Mouse (Mus musculus) inflammation-experienced regulatory T-cells, adult 6 months (primary cell): ENCODE measurements around the gene Artn. TPM values are rescaled to one million over a fixed set of nuclear protein-coding genes. Genes with fewer than 3 reads are reported as not detected.

Experiments used
- ATAC-seq: one replicate; pipeline ENCODE4 v1.8.0; 2017
- polyA plus RNA-seq, 3 experiments: library from polyadenylated mRNA; unstranded; fragments of 100-300 nt; shearing (Covaris generic); gene quantifications; one replicate each; pipeline ENCODE4 v1.2.1; 2017

Artn gene
- polyA plus RNA-seq, 3 experiments from 2014 or later, result not detected

DNA sequence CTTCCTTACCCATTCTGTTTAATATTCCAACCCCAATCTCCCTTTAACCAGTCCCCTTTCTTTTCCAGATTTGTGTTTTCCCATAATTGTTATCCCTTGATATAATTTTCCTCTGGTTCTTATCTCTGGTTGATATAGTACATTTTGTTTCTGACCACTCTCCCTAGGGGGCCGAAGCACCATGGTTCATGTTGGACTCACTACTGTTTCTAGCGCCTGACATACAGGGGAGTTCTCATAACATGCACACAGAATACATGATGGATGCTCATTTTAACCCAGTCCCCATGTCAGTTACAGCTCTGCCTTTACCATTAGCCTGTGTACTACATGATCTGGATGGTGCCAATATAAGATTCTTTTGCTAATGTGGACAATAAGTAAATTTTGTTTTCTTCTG is 41.6 kb downstream of the Artn start:
- ATAC-seq, result no peak

DNA sequence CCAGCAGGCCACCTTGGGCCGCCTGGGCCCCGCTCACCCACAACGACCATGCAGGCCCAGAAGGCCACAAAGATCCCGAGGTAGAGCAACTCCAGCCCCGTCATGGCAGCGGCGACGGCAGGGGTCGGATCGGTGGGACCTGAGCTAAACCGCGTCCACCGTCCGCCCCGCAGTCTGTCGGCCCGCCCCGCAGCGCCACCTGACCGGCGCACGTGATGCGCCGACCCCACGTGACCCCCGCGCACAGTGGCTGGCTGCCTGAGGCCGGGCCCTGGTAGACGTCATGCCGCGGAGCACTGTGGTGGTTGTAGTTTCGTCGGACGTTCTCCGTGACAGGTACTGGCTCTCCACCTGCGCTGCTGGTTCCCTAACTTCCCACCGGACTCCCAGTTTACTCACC is 42.4 kb downstream of the Artn start, which contains the start of gene Atp6v0b:
Gene Atp6v0b, minus strand, starts transcription at position 201 of the 400 bp plus-strand sequence.
- ATAC-seq, result peak; percentile 88

DNA sequence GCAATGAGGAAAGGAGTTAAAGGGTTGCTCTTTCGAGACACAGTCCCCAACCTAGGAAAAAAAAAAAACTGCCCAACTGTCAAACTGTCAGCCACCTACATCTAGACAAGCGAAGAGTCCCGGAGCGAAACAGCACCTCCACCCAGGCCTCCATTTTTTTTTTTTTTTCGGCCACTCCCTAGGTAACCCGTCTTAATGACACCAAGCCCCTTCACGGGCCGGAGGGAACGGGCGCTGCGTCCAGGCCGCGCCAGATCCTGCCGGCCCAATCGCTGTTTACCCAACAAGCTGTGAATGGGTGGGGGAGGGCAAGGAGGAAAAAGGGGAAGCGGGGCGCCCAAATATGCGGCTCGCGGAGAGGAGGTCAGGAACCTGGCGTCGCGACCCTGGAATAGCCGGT is 42.9 kb downstream of the Artn start:
- no peak for ATAC-seq

DNA sequence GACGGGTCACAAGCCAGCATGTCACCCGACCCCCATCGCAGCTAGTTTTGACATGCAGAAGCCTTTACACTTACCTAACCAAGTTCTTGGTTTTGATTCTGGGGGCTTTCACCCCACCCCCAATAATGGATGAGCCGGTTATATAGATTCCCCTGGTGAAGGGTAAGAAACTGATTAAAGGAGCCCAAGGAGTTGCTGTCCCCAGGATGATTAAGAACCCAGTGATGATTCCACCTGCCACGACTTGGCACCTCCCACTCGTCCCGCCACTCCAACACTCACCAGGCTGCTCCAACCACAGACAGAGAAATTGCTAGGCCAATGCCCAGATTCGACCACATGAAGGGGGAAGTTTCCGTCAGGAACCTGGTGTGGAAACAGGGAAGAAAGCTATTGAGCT is 43.6 kb downstream of the Artn start:
- ATAC-seq, result no peak

DNA sequence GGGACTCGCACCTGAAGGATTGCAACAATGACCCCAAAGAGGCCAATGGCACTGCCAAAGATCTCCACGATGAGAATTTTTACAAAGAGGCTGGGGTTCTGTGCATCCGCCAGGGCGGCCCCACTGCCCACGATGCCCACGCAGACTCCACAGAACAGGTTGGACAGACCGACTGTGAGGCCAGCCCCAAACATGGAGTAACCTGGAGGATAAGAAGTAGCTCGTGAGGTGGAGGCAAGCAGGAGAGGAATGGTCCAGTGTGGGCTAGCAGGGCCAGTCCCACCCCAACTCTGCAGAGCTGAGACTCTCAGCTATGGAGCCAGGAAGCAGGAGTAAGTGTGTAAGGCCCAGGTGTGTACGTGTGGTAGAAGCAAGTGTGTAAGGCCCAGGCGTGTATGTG is 44.5 kb downstream of the Artn start:
- ATAC-seq, result no peak

DNA sequence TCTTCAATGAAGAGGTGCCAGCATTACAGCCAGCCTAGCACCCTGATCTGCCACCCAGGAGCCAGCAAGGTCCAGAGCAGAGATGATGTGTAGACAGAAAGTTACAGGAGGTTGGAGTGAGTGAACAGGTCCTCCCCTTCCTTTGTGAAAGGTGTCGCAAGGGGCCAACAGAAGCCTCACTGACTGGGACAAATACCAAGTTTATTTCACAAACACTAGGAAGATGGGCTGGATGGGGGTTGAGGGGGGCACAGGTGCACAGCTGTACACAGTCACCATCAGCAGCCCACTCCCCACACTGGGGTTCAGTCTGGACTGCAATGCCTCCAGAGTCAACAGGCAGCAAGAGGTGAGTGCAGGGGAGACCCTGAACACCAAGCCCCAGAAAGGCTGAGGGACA is 45.4 kb downstream of the Artn start:
- no peak for ATAC-seq

DNA sequence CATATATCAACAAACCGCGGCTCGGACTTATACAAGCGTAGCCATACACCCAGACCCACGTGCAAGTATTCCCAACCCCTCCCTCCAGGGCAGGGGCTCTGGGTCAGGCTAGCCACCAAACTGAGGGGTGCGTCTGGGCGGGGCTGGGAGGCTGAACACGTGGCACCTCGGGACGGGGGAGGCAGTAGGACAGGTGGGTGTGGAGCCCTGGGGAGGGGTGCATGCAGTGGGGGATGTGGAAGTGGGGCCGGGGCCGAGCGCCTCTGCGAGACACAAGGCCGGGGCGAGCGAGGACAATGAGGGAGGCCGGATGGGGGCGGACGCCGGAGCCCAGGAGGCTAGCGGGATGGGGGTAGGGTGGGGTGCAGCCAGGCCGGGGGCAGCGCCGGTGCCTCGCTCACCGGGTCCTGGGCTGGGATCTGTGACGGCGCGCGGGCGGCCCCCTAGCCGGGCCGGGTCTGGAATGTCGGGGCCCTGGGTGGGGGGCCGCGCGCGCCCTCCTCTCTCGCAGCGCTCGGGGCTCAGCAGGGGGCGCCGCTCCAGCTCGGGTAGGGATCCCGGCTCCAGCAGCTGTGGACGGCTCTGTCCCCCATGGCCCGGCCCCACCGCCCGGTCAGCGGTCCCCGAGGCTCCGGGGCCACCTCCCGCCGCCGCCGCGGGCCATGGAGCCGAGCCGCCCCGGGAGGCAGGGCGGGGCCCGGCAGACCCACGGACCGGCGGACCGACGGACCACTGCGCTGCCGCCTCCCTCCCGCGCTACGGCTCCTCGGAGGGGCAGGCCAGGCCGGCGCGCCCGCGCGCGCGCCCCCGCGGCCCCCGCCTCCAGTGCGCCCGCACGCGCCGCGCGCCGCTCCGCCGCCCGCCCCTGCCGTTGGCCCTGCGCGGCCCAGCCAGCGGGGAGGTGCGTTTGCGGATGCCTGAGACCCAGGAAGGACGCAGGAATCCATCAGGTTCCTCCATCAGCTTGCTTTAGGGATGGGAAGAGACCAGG is 46.6 kb downstream of the Artn start, which contains the start of gene B4galt2:
Gene B4galt2, minus strand, starts transcription at position 787 of the 991 bp plus-strand sequence.
- no peak for ATAC-seq

DNA sequence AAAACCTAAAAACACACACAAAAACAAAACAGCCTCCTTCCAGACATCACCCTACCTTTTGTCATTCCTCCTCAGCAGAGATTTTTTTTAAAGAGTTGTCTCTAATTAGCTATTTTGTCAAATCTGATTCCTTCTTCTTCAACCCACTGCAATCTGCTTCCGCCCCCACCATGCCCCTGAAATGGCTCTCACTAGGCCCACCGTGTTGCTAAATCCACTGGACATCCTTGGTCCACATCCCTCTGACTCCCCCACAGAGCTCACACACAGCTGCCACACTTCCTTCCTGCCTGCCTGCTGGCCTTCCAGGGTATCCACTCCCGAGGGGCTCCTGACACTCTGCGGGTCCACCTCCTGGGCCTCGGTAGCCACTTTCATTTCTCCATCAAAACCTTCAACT is 50.9 kb downstream of the Artn start:
- no peak for ATAC-seq

DNA sequence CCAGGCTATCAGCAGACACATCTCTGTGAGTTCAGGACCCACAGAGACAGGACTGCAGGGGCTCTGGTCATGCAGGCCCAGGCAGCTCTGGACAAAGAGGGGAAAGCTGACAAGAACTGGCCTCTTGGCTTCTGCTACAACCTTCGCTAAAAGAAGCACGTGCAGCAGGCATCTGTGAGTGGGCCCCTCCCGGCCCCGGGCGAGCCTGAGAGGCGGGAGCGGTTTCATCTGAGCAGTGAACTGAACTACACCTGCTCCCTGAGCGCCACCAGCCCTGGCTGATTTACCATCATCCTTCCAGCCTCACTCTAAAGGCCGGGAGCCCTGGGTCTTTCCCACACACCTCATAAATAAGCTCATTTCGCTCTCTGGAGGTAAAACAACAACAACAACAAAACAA is 51.3 kb downstream of the Artn start:
- no peak for ATAC-seq

Other genes with a start within 250 kb of the Artn start
- gene Dmap1, start 247.5 kb downstream of the Artn start, polyA plus RNA-seq, result 10 to 100 TPM; 19.5 to 27.7 (median 21.6) TPM
- not detected for gene Gm12845, start 205.4 kb downstream of the Artn start, polyA plus RNA-seq
- under 1 TPM in 1 of 3 experiments, not detected in 2; 0.15 TPM for gene Klf17, start 164.1 kb downstream of the Artn start, polyA plus RNA-seq
- gene Slc6a9, start 95.3 kb downstream of the Artn start, polyA plus RNA-seq, result not detected
- gene Ccdc24, start 57.2 kb downstream of the Artn start, polyA plus RNA-seq, result not detected
- not detected for gene B4galt2, start 46.3 kb downstream of the Artn start, polyA plus RNA-seq
- 100 to 1,000 TPM in 1 of 3 experiments, 10 to 100 TPM in 2; 75.7 to 115 (median 83.2) TPM for gene Atp6v0b, start 42.4 kb downstream of the Artn start, polyA plus RNA-seq
- gene Dph2, start 37.7 kb downstream of the Artn start, polyA plus RNA-seq, result 10 to 100 TPM; 20.1 to 32.4 (median 23.9) TPM
- 10 to 100 TPM; 11.3 to 13.9 (median 12.7) TPM for gene Ipo13, start 14.8 kb downstream of the Artn start, polyA plus RNA-seq
- 1 to 10 TPM in 2 of 3 experiments, under 1 TPM in 1; 0.40 to 2.4 (median 1.3) TPM for gene St3gal3, start 205.2 kb upstream of the Artn start, polyA plus RNA-seq